Mouse (Mus musculus): ENCODE data around the gene Baz2b. TPM values are rescaled to one million over a fixed set of nuclear protein-coding genes. Genes with fewer than 3 reads are reported as not detected.

The Baz2b gene
- total RNA-seq (2014; rRNA removed) = 89.3 and 99.9 TPM in 2 replicates
- polyA plus RNA-seq (2015; fragmentation: Nextera tagmentation; extraction: Ambion mirVana) = 59.0 and 72.3 TPM in 2 replicates

DNA sequence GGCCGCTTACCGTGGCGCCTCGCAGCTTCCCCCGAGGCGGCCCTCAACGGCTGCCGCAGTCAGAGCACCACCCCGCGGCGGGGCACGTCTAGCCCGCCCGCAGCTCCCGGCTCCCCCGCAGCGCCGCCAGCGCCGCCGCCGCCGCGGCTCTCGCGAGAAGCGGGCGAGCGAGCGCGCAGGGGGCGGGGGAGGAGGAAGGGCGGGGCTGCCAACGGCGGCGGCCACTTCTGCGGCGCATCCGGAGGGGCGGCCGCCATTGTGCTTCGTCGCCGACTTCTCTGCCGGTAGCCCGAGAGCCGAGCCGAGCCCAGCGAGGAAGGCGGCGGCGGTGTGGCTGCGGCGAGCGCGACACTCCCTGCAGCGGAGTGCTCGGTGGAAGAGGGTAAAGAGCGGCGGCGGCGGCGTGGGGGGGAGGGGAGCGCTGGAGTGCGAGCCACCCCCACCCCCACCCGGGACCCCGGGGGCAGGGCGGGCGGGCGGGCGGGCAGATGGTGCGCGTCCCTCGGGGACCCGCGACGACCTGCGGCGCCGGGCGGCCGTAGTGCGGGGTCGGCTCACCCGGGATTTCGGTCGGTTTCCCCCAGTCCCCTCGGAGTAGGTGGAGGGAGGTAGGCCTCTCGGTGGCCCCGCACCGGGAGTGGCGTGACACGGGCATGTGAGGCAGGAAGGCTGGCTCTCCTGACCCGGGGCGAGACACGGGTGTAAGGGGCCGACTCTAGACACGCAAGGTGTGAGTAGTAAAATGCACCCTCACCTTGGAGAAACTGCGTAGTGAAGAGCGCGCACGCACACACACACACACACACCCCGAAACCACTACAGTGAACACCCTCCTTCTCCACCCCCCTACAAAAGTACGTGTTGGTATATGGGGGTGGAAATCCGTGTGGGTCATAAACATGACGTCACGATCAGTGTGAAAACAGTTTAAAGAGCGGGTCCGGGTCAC, at the start of gene Baz2b, which contains the start of gene March7:
Baz2b (minus strand) TSS at position 137 of the 949 bp plus-strand sequence.
March7 (plus strand) TSS at position 185 of the 949 bp plus-strand sequence.
- Histone ChIP-seq H3K4me2 (ENCODE audit: low read depth, low read length, poor library complexity, severe bottlenecking) (peak within 1 kb of the TSS; percentile 69), H3K4me3 (ENCODE audit: low read depth, low read length) (peak within 1 kb of the TSS; percentile 85), H3K9ac (replicated peaks; ENCODE audit: low read length, poor library complexity, severe bottlenecking) (peak within 1 kb of the TSS; percentile 94), H3K4me1 (ENCODE audit: insufficient read depth, low read length) (peaks cover 12% of the 10 kb centered on the region), H3K27ac (ENCODE audit: low read depth, low read length) (peak within 1 kb of the TSS; percentile 91), H3K27me3 (ENCODE audit: insufficient read depth, low read length) (no peaks in the 10 kb centered on the region), H3K9me3 (ENCODE audit: low read length) (no peaks in the 10 kb centered on the region), H3K36me3 (ENCODE audit: insufficient read depth, low read length) (no peaks in the 10 kb centered on the region)
- DNase-seq (ENCODE audit: low spot score) (peak; percentile 86), ATAC-seq (ENCODE audit: low FRiP score) (peak; percentile 94)
- 0% methylated on average over 54 of the region's 109 CpGs for WGBS
- TF ChIP-seq CTCF (IDR thresholded peaks at IDR 0.05) = peak; percentile 31

DNA sequence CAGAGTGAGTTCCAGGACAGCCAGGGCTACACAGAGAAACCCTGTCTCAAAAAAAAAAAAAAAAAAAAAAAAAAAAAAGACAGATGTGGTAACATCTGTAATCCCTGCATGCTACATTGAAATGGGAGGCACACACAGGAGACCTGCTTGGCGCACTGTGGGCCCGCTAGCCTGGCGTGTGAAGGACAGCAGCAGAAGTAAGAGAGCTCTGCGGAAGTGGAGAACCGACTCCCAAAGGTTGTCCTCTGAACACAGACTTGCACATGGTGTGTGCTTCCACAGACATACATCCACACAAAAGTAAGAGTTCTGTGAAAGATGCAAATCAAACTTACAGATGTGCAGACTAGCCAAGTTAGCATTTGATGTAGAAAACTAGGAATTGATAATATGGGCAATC, 49.5 kb upstream of the Baz2b start:
- Histone ChIP-seq H3K36me3 (ENCODE audit: insufficient read depth, low read length) (no peaks in the 10 kb centered on the region), H3K4me3 (ENCODE audit: low read depth, low read length) (no peak overlapping the region), H3K27ac (ENCODE audit: low read depth, low read length) (no peak overlapping the region), H3K27me3 (ENCODE audit: insufficient read depth, low read length) (no peaks in the 10 kb centered on the region), H3K9me3 (ENCODE audit: low read length) (no peaks in the 10 kb centered on the region), H3K4me2 (ENCODE audit: low read depth, low read length, poor library complexity, severe bottlenecking) (no peak overlapping the region), H3K9ac (replicated peaks; ENCODE audit: low read length, poor library complexity, severe bottlenecking) (no peak overlapping the region), H3K4me1 (ENCODE audit: insufficient read depth, low read length) (no peaks in the 10 kb centered on the region)
- no peak for DNase-seq (ENCODE audit: low spot score)
- TF ChIP-seq CTCF (IDR thresholded peaks at IDR 0.05) = no peak
- WGBS = 97% methylated on average over 5 of the region's 5 CpGs
- no peak for ATAC-seq (ENCODE audit: low FRiP score)

DNA sequence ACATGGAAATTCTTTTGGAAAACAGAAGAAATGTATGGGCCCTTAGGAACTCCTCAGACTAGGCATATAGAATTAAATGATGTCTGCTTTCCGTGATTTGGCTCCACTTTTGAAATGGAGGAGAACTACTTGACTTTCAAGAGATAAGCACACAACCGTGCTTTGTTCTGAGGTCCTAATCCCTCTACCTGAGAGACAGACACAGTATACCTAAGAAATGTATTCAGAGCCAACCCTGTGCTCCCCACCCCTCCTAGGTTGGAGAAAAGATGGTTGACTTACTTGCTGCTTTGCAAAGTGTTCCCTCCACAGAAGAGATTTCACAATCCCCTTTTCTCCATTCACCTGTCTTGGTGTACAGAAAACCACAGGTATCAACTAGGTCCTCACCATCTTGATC, 47.1 kb upstream of the Baz2b start:
- 92% methylated on average over 2 of the region's 2 CpGs for WGBS
- no peak for ATAC-seq (ENCODE audit: low FRiP score)

DNA sequence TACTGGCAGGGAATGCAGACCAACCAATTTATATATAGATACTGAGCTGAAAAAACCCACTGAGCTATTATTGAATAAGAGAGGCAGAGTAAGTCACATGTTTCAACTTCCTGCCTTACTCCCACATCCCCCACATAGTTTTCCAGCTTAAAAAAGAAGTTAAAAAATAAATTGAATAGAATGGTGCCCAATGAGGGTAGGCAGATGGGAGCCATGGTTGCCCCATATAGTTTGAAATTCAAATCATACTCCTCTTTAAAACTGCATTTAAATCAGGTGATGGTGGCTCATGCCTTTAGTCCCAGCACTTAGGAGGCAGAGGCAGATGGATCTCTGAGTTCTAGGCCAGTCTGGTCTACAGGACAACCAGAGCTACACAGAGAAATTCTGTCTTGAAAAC, 43.9 kb upstream of the Baz2b start:
- no peak for TF ChIP-seq CTCF (IDR thresholded peaks at IDR 0.05)
- Histone ChIP-seq H3K27me3 (ENCODE audit: insufficient read depth, low read length) (no peaks in the 10 kb centered on the region), H3K36me3 (ENCODE audit: insufficient read depth, low read length) (no peaks in the 10 kb centered on the region), H3K9ac (replicated peaks; ENCODE audit: low read length, poor library complexity, severe bottlenecking) (no peak overlapping the region), H3K4me3 (ENCODE audit: low read depth, low read length) (no peak overlapping the region), H3K4me2 (ENCODE audit: low read depth, low read length, poor library complexity, severe bottlenecking) (no peak overlapping the region), H3K4me1 (ENCODE audit: insufficient read depth, low read length) (no peaks in the 10 kb centered on the region), H3K9me3 (ENCODE audit: low read length) (no peaks in the 10 kb centered on the region), H3K27ac (ENCODE audit: low read depth, low read length) (no peak overlapping the region)
- no peak for DNase-seq (ENCODE audit: low spot score)
- ATAC-seq (ENCODE audit: low FRiP score) = no peak

More for the DNA sequence above, 47.1 kb upstream of the Baz2b start:
- H3K27ac ChIP-seq (ENCODE audit: low read depth, low read length) = no peak overlapping the region
- no peaks in the 10 kb centered on the region for H3K36me3 ChIP-seq (ENCODE audit: insufficient read depth, low read length)
- H3K4me3 ChIP-seq (ENCODE audit: low read depth, low read length) = no peak overlapping the region
- no peak overlapping the region for H3K4me2 ChIP-seq (ENCODE audit: low read depth, low read length, poor library complexity, severe bottlenecking)
- no peak for DNase-seq (ENCODE audit: low spot score)
- H3K9ac ChIP-seq (replicated peaks; ENCODE audit: low read length, poor library complexity, severe bottlenecking) = no peak overlapping the region
- H3K9me3 ChIP-seq (ENCODE audit: low read length) = no peaks in the 10 kb centered on the region
- no peaks in the 10 kb centered on the region for H3K4me1 ChIP-seq (ENCODE audit: insufficient read depth, low read length)
- no peaks in the 10 kb centered on the region for H3K27me3 ChIP-seq (ENCODE audit: insufficient read depth, low read length)
- TF ChIP-seq CTCF (IDR thresholded peaks at IDR 0.05) = no peak

DNA sequence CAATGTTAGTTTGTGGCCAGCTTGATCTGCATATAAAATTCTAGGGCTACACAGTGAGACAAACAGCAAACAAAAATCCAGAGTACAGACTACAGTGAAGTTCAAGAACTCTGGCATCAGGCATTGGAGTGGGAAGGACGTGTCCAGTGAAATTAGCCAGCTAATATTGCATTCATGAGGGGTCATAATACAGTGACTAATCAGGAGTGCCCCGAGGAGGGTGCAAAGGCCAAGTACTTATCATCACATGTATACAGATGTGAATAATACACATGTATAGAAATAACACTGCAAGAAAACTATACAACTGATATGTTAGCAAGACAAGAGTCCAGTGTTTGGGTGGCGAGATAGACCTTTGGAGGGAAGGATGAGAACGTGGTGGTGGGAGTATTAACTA, 43.1 kb upstream of the Baz2b start:
- no peak overlapping the region for H3K4me3 ChIP-seq (ENCODE audit: low read depth, low read length)
- H3K27me3 ChIP-seq (ENCODE audit: insufficient read depth, low read length) = no peaks in the 10 kb centered on the region
- no peaks in the 10 kb centered on the region for H3K9me3 ChIP-seq (ENCODE audit: low read length)
- no peak for TF ChIP-seq CTCF (IDR thresholded peaks at IDR 0.05)
- 91% methylated on average over 4 of the region's 4 CpGs for WGBS
- no peaks in the 10 kb centered on the region for H3K36me3 ChIP-seq (ENCODE audit: insufficient read depth, low read length)
- no peak for DNase-seq (ENCODE audit: low spot score)
- H3K9ac ChIP-seq (replicated peaks; ENCODE audit: low read length, poor library complexity, severe bottlenecking) = no peak overlapping the region
- no peaks in the 10 kb centered on the region for H3K4me1 ChIP-seq (ENCODE audit: insufficient read depth, low read length)
- no peak for ATAC-seq (ENCODE audit: low FRiP score)
- no peak overlapping the region for H3K27ac ChIP-seq (ENCODE audit: low read depth, low read length)
- no peak overlapping the region for H3K4me2 ChIP-seq (ENCODE audit: low read depth, low read length, poor library complexity, severe bottlenecking)

DNA sequence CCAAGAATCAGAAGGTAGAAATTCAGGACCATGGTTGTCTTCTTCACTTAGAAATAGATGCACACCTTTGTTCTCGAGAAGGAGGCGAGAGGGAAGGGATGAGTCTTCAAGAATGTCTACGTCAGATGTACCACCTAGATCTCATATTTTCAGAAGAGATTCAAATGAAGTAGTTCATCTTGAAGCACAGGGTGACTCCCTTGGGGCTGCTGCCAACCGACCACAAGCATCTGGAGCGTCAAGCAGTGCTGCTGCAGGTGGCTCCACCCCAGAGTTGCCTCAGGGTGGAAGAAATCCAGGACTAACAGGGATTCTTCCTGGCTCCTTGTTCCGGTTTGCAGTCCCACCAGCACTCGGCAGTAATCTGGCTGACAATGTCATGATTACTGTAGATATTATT, 24.9 kb upstream of the Baz2b start:
- Histone ChIP-seq H3K4me1 (ENCODE audit: insufficient read depth, low read length) (no peaks in the 10 kb centered on the region), H3K27me3 (ENCODE audit: insufficient read depth, low read length) (no peaks in the 10 kb centered on the region), H3K36me3 (ENCODE audit: insufficient read depth, low read length) (peaks cover 38% of the 10 kb centered on the region), H3K4me3 (ENCODE audit: low read depth, low read length) (no peak overlapping the region), H3K9ac (replicated peaks; ENCODE audit: low read length, poor library complexity, severe bottlenecking) (no peak overlapping the region), H3K9me3 (ENCODE audit: low read length) (no peaks in the 10 kb centered on the region), H3K27ac (ENCODE audit: low read depth, low read length) (no peak overlapping the region), H3K4me2 (ENCODE audit: low read depth, low read length, poor library complexity, severe bottlenecking) (no peak overlapping the region)
- DNase-seq (ENCODE audit: low spot score) = no peak
- 77% methylated on average over 7 of the region's 7 CpGs for WGBS
- ATAC-seq (ENCODE audit: low FRiP score) = no peak
- no peak for TF ChIP-seq CTCF (IDR thresholded peaks at IDR 0.05)
